Mouse (Mus musculus): Measurements from ENCODE around the gene Hoxd8.

GRCm38 (mm10) chr2:74745540-74746297 lies 41.3 kb downstream of the Hoxd8 start:
- TF ChIP-seq POLR2A (IDR thresholded peaks at IDR 0.05; ENCODE audit: extremely low read depth, insufficient read depth, low read length) (no peak), CTCF (IDR thresholded peaks at IDR 0.05; ENCODE audit: low read depth, low read length) (no peak)

Measured in liver, adult 2 months (tissue).